Mouse (Mus musculus) heart, adult 2 months (tissue): ENCODE data around the gene Zyg11a. TPM values are rescaled to one million over a fixed set of nuclear protein-coding genes. Genes with fewer than 3 reads are reported as not detected.

ENCODE experiments used
- DNase-seq, 2 experiments: peaks; one replicate each; pipeline ENCODE4 v3.0.0; 2021
- H3K27ac ChIP-seq: fragments of 200-600 bp; 2 replicates; pipeline ENCODE4 v1.8.1; 2022
- H3K27me3 ChIP-seq: fragments of 200-500 bp; 2 replicates; pipeline ENCODE4 v1.6.1; 2012; ENCODE audit warnings: mild to moderate bottlenecking, low read length, inconsistent platforms, mixed read lengths; ENCODE audit not compliant: control insufficient read depth, insufficient read depth
- H3K36me3 ChIP-seq: fragments of 200-500 bp; 2 replicates; pipeline ENCODE4 v1.6.1; 2012; ENCODE audit warnings: low read length, inconsistent platforms; ENCODE audit not compliant: control insufficient read depth, insufficient read depth
- H3K4me1 ChIP-seq: fragments of 200-500 bp; 2 replicates; pipeline ENCODE4 v1.6.1; 2011; ENCODE audit warnings: low read length; ENCODE audit not compliant: control insufficient read depth, insufficient read depth
- H3K4me3 ChIP-seq: fragments of 200-600 bp; 2 replicates; pipeline ENCODE4 v1.8.1; 2022
- H3K79me2 ChIP-seq: fragments of 200-500 bp; replicated peaks from 2 replicates; pipeline ENCODE4 v1.6.1; 2012; ENCODE audit warnings: mild to moderate bottlenecking, inconsistent platforms, low read length, moderate library complexity, mixed read lengths; ENCODE audit not compliant: control insufficient read depth, insufficient read depth
- H3K9ac ChIP-seq: fragments of 200-500 bp; 2 replicates; pipeline ENCODE4 v1.6.1; 2012; ENCODE audit warnings: low read depth, mild to moderate bottlenecking, control low read depth, inconsistent platforms, low read length, mixed read lengths
- CTCF ChIP-seq: fragments of 200-600 bp; IDR thresholded peaks from 2 replicates; pipeline ENCODE4 v1.8.1; 2022; ENCODE audit warnings: antibody characterized with exemption, mild to moderate bottlenecking, moderate library complexity
- EP300 ChIP-seq: fragments of 200-500 bp; IDR thresholded peaks from 2 replicates; pipeline ENCODE4 v1.6.1; 2011; ENCODE audit warnings: low read depth, low read length, control low read depth; ENCODE audit not compliant: insufficient read depth
- POLR2A ChIP-seq: fragments of 200-500 bp; IDR thresholded peaks from 2 replicates; pipeline ENCODE4 v1.6.1; 2011; ENCODE audit warnings: mild to moderate bottlenecking, low read depth, low read length, control low read depth; ENCODE audit not compliant: insufficient read depth
- WGBS: fragments of 180-500 bp; shearing (Covaris S2); methylation state at CpG from one replicate; pipeline ENCODE4 v1.1.7; 2018; 5-methylcytosine and 5-hydroxymethylcytosine counted together
- intact Hi-C: fragments of 180-260 bp; cut with DNase I; formaldehyde crosslinking; loops from one replicate; pipeline ENCODE4 v1.15.1; 2025
- polyA plus RNA-seq: library from polyadenylated mRNA; depleted of rRNA; stranded (reverse); fragments of >200 nt; gene quantifications from 2 replicates; pipeline ENCODE4 v1.2.3, GENCODE M21; 2012; rRNA removed
- total RNA-seq, 2 experiments: library from RNA; stranded (reverse); gene quantifications; 2 replicates each; pipeline ENCODE4 v1.2.3; 2021

The Zyg11a gene
- total and polyA plus RNA-seq, 3 experiments: 0.10 to 0.27 TPM; not detected in 1

DNA sequence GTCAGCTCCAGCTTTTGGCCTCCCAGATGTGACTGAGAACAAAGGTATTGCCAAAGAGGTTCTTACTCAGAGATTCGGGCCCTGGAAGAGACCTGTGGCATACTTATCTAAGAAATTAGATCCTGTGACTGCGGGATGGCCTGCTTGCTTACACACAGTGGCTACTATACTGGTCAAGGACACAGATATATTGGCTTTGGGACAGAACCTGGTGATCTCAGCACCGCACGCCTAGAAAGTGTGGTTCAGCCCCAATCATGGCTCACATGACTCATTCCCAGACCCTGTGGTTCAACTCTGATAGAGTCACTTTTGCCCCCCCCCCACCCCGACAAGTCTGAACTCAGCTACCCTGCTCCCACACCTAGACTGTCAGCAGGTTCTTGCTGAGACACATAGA, 80.9 kb downstream of the Zyg11a start:
- TF ChIP-seq EP300: no peak
- TF ChIP-seq POLR2A: no peak
- no peak for TF ChIP-seq CTCF
- WGBS: 84% methylated on average over 5 of the region's 5 CpGs
- intact Hi-C loops: no loop called here
- Histone ChIP-seq H3K36me3 (no peaks in the 10 kb centered on the region), H3K4me3 (no peak overlapping the region), H3K27me3 (no peaks in the 10 kb centered on the region), H3K9ac (no peak overlapping the region), H3K4me1 (no peaks in the 10 kb centered on the region), H3K27ac (no peak overlapping the region), H3K79me2 (no peaks in the 10 kb centered on the region)
- DNase-seq: no peak

Other genes starting within 250 kb of the Zyg11a start
- gene Slc1a7, start 249.7 kb downstream of the Zyg11a start, total RNA-seq: under 1 TPM; 0.21 to 0.32 TPM
- gene Slc1a7, start 249.7 kb downstream of the Zyg11a start, polyA plus RNA-seq: 1.2 and 1.9 TPM in 2 replicates
- 10 to 100 TPM; 17.9 to 20.8 TPM for gene Podn, start 121.6 kb downstream of the Zyg11a start, total RNA-seq
- gene Podn, start 121.6 kb downstream of the Zyg11a start, polyA plus RNA-seq: 63.3 and 79.6 TPM in 2 replicates
- gene Scp2, start 73.0 kb downstream of the Zyg11a start, total RNA-seq: 100 to 1,000 TPM; 303 to 357 TPM
- 235 and 387 TPM in 2 replicates for gene Scp2, start 73.0 kb downstream of the Zyg11a start, polyA plus RNA-seq
- gene Echdc2, start 52.6 kb downstream of the Zyg11a start, total RNA-seq: 10 to 100 TPM; 27.7 to 34.4 TPM
- 64.0 and 77.8 TPM in 2 replicates for gene Echdc2, start 52.6 kb downstream of the Zyg11a start, polyA plus RNA-seq
- 10 to 100 TPM; 34.8 to 39.1 TPM for gene Zyg11b, start 83.0 kb upstream of the Zyg11a start, total RNA-seq
- 10.9 and 24.2 TPM in 2 replicates for gene Zyg11b, start 83.0 kb upstream of the Zyg11a start, polyA plus RNA-seq
- gene Coa7, start 110.1 kb upstream of the Zyg11a start, total RNA-seq: 10 to 100 TPM; 29.5 to 40.1 TPM
- gene Coa7, start 110.1 kb upstream of the Zyg11a start, polyA plus RNA-seq: 11.1 and 17.6 TPM in 2 replicates
- gene Shisal2a, start 165.3 kb upstream of the Zyg11a start, total RNA-seq: not detected
- gene Shisal2a, start 165.3 kb upstream of the Zyg11a start, polyA plus RNA-seq: not detected in 2 replicates
- gene Gpx7, start 188.9 kb upstream of the Zyg11a start, total RNA-seq: 1 to 10 TPM; 5.9 to 7.7 TPM
- gene Gpx7, start 188.9 kb upstream of the Zyg11a start, polyA plus RNA-seq: 14.2 and 16.5 TPM in 2 replicates
- gene Tut4, start 241.4 kb upstream of the Zyg11a start, total RNA-seq: 10 to 100 TPM; 19.6 to 21.8 TPM
- 24.1 and 29.7 TPM in 2 replicates for gene Tut4, start 241.4 kb upstream of the Zyg11a start, polyA plus RNA-seq